Mouse (Mus musculus) embryonic fibroblast, embryonic 13.5 days (primary cell): ENCODE data around the gene Osbp2.

ENCODE experiments used
- CTCF ChIP-seq: IDR thresholded peaks from 2 replicates; pipeline ENCODE4 v1.5.1; 2011; ENCODE audit warnings: mild to moderate bottlenecking, control low read depth, low read length, moderate library complexity, borderline replicate concordance; ENCODE audit not compliant: insufficient read depth
- POLR2A ChIP-seq: IDR thresholded peaks from 2 replicates; pipeline ENCODE4 v1.6.1; 2011; ENCODE audit warnings: low read depth, mild to moderate bottlenecking, control low read depth, low read length, moderate library complexity

DNA sequence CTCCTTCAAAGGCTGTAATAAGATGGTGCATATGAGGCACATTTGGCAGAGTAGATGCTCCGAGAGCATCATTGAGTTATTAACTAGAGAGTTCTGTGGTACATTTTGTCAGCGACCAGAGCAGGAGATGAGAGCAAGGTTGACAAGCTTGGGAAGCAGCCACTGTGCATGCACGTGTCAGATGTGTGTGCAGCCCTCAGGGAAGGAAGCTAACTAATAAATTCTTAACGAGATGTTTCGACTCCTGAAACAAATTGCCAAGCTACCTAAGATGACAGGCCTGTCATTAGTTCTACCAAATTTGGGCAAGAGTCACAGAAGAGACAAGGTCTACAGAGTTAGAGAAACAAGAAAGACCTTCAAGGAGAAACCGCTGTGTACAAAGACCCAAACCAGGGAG lies 640 bp upstream of the Osbp2 start:
- TF ChIP-seq POLR2A (no peak), CTCF (no peak)
